Mouse (Mus musculus) Patski (cell line): ENCODE data around the gene Arid1a. TPM values are rescaled to one million over a fixed set of nuclear protein-coding genes. Genes with fewer than 3 reads are reported as not detected.
A peak's percentile ranks its signal among the peaks of the same experiment; 100 is the strongest.
"Not testable (repeated sequence)": the region's sequence is repeated elsewhere in the genome, so short reads cannot be mapped to it uniquely, and the experiment has no call there.

Experiments used
- ATAC-seq: fragments of 100-300 bp; one replicate; pipeline ENCODE4 v1.8.0; 2021
- CTCF ChIA-PET: fragments of 350-600 bp; sonication (Branson Sonifier 250); formaldehyde crosslinking; loops from one replicate; lab custom pipeline; 2022; ENCODE audit warnings: inconsistent platforms; lab: Charles Lee
- POLR2A ChIA-PET: fragments of 350-600 bp; sonication (Branson Sonifier 250); formaldehyde crosslinking; loops from one replicate; lab custom pipeline; 2022; ENCODE audit warnings: antibody characterized with exemption, inconsistent platforms; lab: Charles Lee
- DNase-seq: peaks from one replicate; pipeline ENCODE4 v3.0.0-alpha.2; 2011; ENCODE audit warnings: low read depth, low spot score
- H3K27me3 ChIP-seq: fragments of 371-371 bp; one replicate; pipeline ENCODE4 v1.5.1; 2021
- CTCF ChIP-seq: fragments of 100-300 bp; IDR thresholded peaks from one replicate; pipeline ENCODE4 v1.5.1; 2021
- in situ Hi-C: fragments of 300-500 bp; cut with MboI; formaldehyde crosslinking; loops from 3 replicates; pipeline ENCODE4 v1.11.1; 2018; ENCODE audit warnings: low pct_unique_long_range_greater_than_20kb, mixed read lengths
- polyA plus RNA-seq: library from polyadenylated mRNA; unstranded; gene quantifications from one replicate; pipeline ENCODE4 v1.2.3, GENCODE M21; 2021

Arid1a gene
- polyA plus RNA-seq, 1 experiment from 2014 or later, result 33.2 TPM

- H3K27me3 ChIP-seq, result no peaks in the 10 kb centered on the region
- TF ChIP-seq CTCF, result no peak
- DNase-seq (no peak), ATAC-seq (no peak)
- ChIA-PET POLR2A (no interaction called here), CTCF (interaction anchor here (1.1 to 3.3 kb wide), 4 partner anchors 10 to 58 kb away, joined by 3 to 30 read pairs (median 5); no protein-coding TSS in a partner anchor)
- in situ Hi-C loops, result no loop called here
These were observed 105.1 kb downstream of the Arid1a start for GRCm38 (mm10) chr4:133651445-133651844.

- no peak for DNase-seq
- in situ Hi-C loops, result no loop called here
These were observed 106.4 kb downstream of the Arid1a start, which contains the start of gene Zdhhc18 for GRCm38 (mm10) chr4:133649989-133650699. TSS of gene Zdhhc18 (minus strand) at chr4:133650154.

GRCm38 (mm10) chr4:133649464-133649863 lies 107.1 kb downstream of the Arid1a start:
- DNase-seq, POLR2A ChIA-PET, ATAC-seq, H3K27me3 ChIP-seq, in situ Hi-C loops: not testable (repeated sequence)
- CTCF ChIA-PET, result interaction anchor here (1.0 to 3.3 kb wide), 13 partner anchors 8 to 56 kb away, joined by 3 to 30 read pairs (median 6); no protein-coding TSS in a partner anchor

More at GRCm38 (mm10) chr4:133649989-133650699, 106.4 kb downstream of the Arid1a start, which contains the start of gene Zdhhc18:
- CTCF ChIA-PET, result interaction anchor here (0.9 to 3.3 kb wide), 14 partner anchors 9 to 119 kb away, joined by 3 to 30 read pairs (median 6); no protein-coding TSS in a partner anchor
- peak; percentile 59 for TF ChIP-seq CTCF
- ATAC-seq, result peak; percentile 54
- H3K27me3 ChIP-seq, result no peaks in the 10 kb centered on the region
- POLR2A ChIA-PET, result interaction anchor here (0.6 to 1.0 kb wide), 2 partner anchors 58 to 67 kb away, joined by 3 to 4 read pairs; no protein-coding TSS in a partner anchor

- H3K27me3 ChIP-seq, result no peaks in the 10 kb centered on the region
- ATAC-seq (no peak), DNase-seq (no peak)
- CTCF ChIA-PET, result interaction anchor here (1.3 to 1.6 kb wide), 2 partner anchors 14 to 52 kb away, joined by 3 read pairs; no protein-coding TSS in a partner anchor
- TF ChIP-seq CTCF, result no peak
- POLR2A ChIA-PET, result no interaction called here
- in situ Hi-C loops, result no loop called here
These were observed 110.9 kb downstream of the Arid1a start for GRCm38 (mm10) chr4:133645680-133646079.

GRCm38 (mm10) chr4:133645195-133645594 lies 111.4 kb downstream of the Arid1a start:
- in situ Hi-C loops, result no loop called here
- TF ChIP-seq CTCF, result peak; percentile 18
- POLR2A ChIA-PET, result no interaction called here
- CTCF ChIA-PET, result interaction anchor here (1.3 to 1.6 kb wide), 2 partner anchors 13 to 52 kb away, joined by 3 read pairs; no protein-coding TSS in a partner anchor
- no peaks in the 10 kb centered on the region for H3K27me3 ChIP-seq
- no peak for DNase-seq
- no peak for ATAC-seq

GRCm38 (mm10) chr4:133634043-133634410 lies 122.5 kb downstream of the Arid1a start:
- POLR2A ChIA-PET, result no interaction called here
- no peak for TF ChIP-seq CTCF
- CTCF ChIA-PET, result interaction anchor here (1.2 to 1.6 kb wide), 3 partner anchors 13 to 23 kb away, joined by 3 to 5 read pairs (median 5); no protein-coding TSS in a partner anchor
- ATAC-seq (no peak), DNase-seq (no peak)
- in situ Hi-C loops, result no loop called here
- H3K27me3 ChIP-seq, result no peaks in the 10 kb centered on the region

GRCm38 (mm10) chr4:133633332-133634042 lies 123.1 kb downstream of the Arid1a start:
- ChIA-PET CTCF (interaction anchor here (1.2 to 1.8 kb wide), 4 partner anchors 13 to 22 kb away, joined by 3 to 6 read pairs (median 5); partner anchors contain the start of gene Zdhhc18), POLR2A (no interaction called here)
- H3K27me3 ChIP-seq, result no peaks in the 10 kb centered on the region
- no peak for TF ChIP-seq CTCF
- peak; percentile 76 for ATAC-seq
- DNase-seq, result no peak
- in situ Hi-C loops, result no loop called here

- no peak for TF ChIP-seq CTCF
- in situ Hi-C loops, result no loop called here
- ATAC-seq (no peak), DNase-seq (no peak)
- POLR2A ChIA-PET, result no interaction called here
- CTCF ChIA-PET, result interaction anchor here (0.9 to 2.0 kb wide), 5 partner anchors 13 to 40 kb away, joined by 3 to 11 read pairs (median 6); partner anchors contain the start of gene Zdhhc18
- H3K27me3 ChIP-seq, result no peaks in the 10 kb centered on the region
These were observed 123.9 kb downstream of the Arid1a start for GRCm38 (mm10) chr4:133632483-133633327.

GRCm38 (mm10) chr4:133631769-133632411 lies 124.7 kb downstream of the Arid1a start:
- DNase-seq (no peak), ATAC-seq (no peak)
- H3K27me3 ChIP-seq, result no peaks in the 10 kb centered on the region
- TF ChIP-seq CTCF, result no peak
- CTCF ChIA-PET, result interaction anchor here (0.9 to 2.0 kb wide), 5 partner anchors 12 to 39 kb away, joined by 3 to 11 read pairs (median 6); partner anchors contain the start of gene Zdhhc18
- POLR2A ChIA-PET, result no interaction called here
- in situ Hi-C loops, result no loop called here
